Mouse (Mus musculus) common myeloid progenitor, adult 5-6 weeks (primary cell): ENCODE results near the gene Ms4a10. TPM values are rescaled to one million over a fixed set of nuclear protein-coding genes. Genes with fewer than 3 reads are reported as not detected.

Experiments used
- ATAC-seq: replicated peaks from 2 replicates; pipeline ENCODE4 v1.8.0; 2016; ENCODE audit warnings: low read depth, mild to moderate bottlenecking, moderate TSS enrichment, inconsistent platforms; ENCODE audit not compliant: poor library complexity, severe bottlenecking
- total RNA-seq: library from RNA; stranded (forward); fragments of 200-1000, 187-1606 nt; gene quantifications from 2 replicates; pipeline ENCODE4 v1.2.3, GENCODE M21; 2017

Gene Ms4a10
- total RNA-seq, 1 experiment from 2014 or later = not detected

DNA sequence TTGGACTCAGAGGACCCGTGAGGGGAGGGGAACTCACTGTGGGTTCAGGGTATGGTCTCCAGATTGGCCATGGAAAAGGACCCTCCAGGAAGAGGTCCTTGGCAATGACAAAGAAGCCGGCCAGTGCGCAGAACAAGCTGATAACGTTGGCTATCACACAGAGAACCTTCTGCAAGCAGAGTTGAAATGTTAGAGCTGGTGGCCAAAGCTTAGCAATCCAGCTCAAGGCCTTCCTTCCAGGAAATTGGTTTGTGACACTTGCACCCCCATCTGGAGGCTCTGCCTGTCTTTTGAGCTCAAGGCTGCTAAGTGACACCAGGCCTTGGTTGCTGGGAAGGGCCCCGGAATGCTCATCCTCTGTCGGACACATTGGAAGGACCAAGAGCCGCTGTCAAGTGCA lies 8.7 kb downstream of the Ms4a10 start:
- ATAC-seq = no peak

DNA sequence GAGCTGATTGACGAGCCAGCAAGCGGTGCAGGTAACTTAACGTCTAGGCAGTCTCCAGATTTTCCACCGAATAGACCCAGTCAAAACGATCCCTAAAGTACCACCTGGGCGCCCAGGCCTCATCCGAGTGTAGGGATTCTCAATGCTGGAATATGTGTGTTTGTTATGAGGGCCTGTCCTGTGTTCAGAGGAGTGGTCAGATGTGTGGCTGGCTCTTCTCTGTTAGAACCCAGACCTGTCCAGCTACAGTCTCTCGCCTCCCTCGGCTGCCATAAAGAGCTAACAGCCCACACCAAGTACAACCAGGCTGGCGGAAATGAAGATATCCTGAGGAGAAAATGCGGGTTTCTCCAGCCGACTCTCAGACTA lies 14.5 kb downstream of the Ms4a10 start:
- no peak for ATAC-seq

DNA sequence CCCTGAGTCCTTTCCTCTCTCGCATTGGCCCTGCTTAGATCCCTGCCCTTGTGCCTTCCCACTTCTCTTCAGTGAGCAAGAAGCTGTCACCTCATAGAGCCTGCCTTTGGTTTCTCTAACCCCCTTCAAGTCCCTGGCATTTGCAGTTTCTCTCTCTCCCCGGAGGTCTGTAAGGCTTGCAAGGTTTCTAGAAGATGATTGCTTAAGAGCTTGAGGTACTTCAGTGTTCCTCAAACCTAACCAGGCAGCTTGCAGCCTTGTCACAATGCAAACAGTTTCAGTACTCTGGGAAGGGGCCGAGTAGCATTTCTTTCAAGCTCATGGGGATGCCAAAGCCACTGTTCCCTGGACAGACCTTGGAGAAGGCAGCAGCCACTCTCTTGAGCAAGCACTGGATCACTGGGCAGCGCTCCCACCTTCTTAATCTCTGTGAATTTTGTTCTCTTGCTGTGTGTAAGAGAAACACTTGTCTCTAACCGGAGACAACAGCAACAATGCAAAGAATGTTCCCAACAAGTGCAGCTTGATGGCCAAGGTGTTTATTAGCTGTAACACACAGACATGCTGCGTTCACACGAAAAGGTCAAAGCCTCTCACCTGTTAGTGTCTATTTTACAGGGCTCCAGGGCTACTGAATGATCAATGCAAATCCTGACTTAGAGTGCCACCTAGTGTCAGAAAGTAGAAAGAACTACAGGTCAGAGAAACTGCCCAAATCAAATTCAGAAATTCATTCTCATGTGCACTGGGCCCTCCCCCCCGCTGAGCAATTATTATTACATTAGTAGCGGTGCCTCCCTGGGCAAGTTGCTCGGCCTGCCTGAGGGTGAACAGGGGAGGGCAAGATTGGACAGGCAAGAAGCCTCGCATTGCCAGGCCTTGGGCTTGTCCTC lies 15.1 kb downstream of the Ms4a10 start:
- ATAC-seq = peak; percentile 90

DNA sequence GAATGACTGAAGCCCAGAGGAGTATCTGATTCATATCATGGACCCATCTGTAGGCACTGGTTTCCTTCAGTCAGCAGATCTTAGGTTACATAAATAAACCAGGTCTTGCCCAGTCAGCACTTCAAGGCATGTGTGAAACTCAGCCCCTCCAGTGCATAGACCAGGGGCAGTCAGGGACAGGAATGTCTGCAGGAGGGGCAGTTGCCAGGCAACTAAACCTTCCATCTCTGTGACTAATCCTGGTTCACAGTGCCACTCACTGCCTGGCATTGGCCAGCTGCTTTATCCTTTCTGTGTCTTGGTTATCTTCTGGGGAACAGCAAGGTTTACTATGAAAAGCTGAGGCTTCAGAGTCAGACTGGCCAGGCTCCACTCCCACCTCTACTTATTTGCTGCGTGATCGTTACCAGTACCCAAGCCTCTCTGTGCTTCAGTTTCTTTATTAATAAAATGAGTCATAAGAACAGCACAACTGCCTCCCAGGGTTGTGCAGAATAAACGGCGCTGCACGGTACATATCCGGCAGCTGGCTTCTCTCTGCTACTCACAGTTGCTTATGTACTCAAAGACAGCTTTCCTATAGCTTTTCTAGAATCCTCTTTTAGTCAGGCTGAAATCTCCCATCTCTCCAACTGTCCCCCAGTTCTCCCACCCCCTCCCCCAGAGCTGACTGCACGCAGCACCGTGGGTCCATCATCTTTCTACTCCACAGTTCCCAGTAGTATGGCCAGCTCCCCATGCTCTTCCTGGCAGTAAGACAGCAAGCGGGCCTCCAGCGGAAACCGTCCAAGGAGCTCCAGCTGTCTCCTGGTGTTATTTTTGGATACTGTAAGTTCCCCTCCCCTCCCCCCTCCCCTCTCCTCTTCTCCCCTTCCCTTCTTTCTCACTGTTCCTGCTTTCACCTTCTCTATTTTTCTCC lies 22.2 kb downstream of the Ms4a10 start:
- ATAC-seq = no peak

DNA sequence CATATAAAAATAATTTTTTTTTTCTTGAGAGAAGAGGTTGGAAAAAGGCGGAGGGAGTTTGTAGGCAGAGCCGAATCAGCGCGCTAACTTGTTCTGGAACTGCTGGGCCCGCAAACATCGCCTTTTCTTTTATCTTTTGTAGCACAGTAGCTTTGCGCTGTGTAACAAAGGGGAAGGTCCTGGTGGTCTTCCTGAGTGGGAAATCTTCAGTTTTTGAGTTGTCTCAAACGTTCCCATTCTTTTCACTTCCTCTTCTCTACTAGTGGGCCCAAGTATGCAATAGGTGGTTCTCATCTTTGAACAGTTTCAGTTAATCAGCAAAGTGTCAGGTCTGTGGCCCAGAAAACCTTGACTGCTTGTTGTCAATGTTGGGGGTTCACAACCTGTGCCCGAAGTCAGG lies 24.9 kb downstream of the Ms4a10 start:
- no peak; the same call in 1 of the 2 replicates for ATAC-seq

DNA sequence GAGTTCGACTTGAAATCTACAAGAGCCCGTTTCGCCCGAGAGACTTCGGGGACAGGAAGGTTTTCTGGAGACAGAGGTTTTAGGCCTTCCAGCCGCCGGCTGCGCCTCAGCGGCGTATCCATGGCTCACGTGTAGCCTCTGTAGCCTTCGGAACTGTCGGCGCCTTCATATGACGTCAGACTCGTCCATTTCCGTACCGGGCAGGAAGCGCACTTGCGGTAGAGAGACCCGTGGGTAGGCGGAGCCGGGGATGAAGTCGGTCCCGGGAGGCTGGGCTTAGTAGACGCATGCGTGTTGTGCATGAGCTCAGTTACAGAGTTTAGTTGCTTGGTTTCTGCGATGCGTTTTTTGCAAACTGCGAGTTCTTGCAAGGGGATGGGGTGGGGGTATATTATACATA lies 25.4 kb downstream of the Ms4a10 start, which contains the start of gene Ccdc86:
Gene Ccdc86, minus strand, starts transcription at position 155 of the 400 bp plus-strand sequence.
- ATAC-seq = peak; percentile 95

DNA sequence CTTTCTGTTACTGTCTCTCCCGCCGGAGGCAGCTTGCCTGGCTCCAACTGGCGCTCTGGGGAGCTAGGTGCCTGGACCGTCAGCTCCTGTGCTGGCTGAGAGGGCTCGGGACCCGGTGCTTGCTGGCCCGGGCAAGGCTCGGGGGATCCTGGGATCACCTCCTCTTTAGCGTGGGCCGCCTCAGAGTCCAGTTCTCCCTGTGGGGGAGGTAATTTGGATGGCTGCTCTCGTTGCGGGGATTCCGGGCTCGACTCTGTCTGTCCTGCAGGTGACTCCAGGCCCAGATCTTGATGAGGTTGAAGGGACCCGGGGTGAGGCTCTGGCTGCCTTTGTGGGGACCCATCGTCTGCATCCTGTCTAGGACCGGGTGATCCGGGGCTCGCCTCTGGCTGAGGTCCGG lies 26.1 kb downstream of the Ms4a10 start:
- ATAC-seq = 0 out of 2 replicates have a peak, but pooled peaks have one; percentile 5

DNA sequence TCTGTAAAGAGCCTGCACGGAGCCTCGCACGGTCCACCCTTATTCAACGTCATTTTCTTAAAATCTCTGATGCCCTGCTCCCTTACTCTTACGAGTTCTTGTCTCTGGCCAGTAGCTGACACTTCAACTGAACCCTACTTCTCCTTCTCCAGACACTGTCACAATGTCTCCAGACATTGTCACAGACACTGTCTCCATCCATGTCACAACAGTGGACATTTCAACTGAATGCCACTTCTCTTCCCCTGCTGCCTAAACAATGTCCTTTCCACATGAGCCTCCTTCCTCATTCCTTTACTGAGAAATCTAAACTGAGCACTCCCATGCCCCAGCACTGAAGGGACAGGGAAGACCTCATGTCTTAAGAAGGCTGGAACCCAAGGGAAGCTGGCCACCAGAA lies 27.3 kb downstream of the Ms4a10 start:
- ATAC-seq = no peak

DNA sequence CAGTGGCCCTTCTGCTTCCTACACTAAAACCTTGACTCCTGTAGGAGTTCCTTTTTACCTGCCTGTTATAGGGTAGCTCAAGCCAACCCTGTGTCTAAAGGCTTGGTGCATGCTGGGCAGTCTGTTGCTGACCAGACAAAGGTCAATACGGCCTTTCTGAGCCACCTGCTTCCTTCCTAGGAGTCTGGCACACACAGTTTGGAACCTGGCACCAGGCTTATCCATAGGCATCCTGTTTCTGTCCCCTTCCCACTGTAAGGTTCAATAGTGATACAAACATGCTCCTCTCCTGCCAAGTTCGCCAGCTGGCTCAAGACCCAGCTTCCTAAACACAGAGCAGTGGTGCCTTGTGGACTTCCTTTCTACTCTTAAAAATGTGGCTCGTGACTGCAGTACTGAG lies 28.0 kb downstream of the Ms4a10 start:
- ATAC-seq = no peak

DNA sequence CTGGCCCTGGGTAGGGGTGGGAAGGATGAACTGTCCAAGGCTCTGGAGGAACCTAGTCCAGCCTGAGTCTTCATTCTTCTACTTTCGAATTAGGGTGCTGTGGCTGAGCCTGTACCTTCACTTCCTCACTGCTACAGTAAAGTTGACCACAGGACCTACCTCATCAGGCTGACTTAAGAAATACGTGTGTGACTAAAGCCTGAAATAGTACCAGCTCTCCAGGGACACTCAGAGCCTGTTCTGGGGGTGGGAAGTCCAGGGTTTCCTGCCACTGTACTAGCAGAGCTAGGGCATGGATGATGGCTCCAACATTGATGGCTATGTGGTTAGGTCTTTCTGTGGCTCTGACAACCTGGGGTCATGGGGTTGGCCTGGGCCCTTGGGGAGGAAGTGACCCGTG lies 30.5 kb downstream of the Ms4a10 start:
- ATAC-seq = peak; percentile 15; the same call in 1 of the 2 replicates

DNA sequence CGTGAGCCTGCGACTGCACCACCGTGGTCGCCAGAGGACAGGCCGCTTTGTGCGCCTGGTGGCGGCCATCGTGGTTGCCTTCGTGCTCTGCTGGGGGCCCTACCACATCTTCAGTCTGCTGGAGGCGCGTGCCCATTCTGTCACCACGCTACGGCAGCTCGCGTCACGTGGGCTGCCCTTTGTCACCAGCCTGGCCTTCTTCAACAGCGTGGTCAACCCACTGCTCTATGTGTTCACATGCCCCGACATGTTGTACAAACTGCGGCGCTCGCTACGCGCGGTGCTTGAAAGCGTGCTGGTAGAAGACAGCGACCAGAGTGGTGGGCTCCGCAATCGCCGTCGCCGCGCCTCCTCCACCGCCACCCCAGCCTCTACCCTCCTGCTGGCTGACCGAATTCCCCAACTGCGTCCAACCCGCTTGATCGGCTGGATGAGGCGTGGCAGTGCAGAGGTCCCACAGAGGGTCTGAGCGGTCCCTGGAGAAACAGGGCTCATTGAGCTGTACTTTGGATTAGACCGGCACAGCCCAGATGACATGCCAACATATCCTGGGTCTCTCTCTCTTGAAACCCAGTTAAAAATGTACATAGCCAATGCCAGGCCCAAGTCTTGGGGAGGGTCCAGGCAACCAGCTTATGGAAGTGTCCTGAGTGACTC lies 33.5 kb downstream of the Ms4a10 start:
- ATAC-seq = peak; percentile 13; the same call in 1 of the 2 replicates

DNA sequence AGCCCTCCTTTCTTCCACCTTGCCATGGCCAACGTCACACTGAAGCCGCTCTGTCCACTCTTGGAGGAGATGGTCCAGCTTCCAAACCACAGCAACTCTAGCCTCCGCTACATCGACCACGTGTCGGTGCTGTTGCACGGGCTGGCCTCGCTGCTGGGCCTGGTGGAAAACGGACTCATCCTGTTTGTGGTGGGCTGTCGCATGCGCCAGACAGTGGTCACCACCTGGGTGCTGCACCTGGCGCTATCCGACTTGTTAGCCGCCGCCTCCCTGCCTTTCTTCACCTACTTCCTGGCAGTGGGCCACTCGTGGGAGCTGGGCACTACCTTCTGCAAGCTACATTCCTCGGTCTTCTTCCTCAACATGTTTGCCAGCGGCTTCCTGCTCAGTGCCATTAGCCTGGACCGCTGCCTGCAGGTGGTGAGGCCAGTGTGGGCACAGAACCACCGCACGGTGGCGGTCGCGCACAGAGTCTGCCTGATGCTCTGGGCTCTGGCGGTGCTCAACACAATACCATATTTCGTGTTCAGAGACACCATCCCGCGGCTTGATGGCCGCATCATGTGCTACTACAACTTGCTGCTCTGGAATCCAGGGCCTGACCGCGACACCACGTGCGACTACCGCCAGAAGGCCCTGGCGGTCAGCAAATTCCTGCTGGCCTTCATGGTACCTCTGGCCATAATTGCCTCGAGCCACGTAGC lies 34.2 kb downstream of the Ms4a10 start:
- ATAC-seq = peak; percentile 85

DNA sequence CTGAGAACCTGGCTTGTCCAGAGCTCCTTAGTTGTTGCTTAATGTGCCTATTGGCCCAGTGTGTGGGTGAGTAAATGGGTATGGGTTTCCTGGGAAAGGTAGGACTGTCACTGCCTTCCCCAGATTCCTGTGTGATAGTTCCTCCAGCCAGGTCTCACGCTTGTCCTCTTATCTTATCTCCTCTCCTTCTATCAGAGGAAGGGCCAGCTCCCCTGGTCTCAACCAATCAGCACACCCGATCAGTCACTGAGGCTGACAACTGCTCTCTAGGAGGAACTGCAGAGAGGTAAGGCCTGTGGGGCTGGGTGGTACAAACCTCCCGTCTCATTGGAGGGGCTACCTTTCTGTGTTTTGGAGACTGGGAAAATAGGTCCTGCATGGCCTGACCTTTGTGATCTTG lies 35.7 kb downstream of the Ms4a10 start:
- no peak for ATAC-seq

DNA sequence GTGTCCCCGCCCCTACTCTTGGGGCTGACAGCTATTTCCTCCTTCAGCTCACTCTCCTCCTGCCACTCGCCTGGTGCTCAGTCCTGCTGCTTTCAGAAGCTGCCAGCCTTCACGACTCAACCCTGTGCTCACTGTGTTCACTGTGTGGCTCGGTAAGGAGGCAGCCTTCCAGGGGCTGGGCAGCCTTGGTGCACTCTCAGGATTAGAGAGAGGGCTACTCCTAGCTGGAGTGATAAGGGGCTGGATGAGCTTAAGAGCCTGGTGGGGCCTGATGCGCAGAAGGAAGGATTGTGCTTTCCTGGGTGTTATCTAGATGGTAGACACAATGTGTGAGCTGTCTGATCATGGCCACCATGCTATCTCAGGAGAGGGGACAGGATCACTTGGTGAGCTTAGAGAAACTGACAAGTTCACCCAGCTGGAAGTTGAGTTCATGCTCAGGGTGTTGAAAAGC lies 37.3 kb downstream of the Ms4a10 start, which contains the start of gene Ptgdr2:
Gene Ptgdr2, plus strand, starts transcription at position 51 of the 454 bp plus-strand sequence.
- ATAC-seq = no peak

DNA sequence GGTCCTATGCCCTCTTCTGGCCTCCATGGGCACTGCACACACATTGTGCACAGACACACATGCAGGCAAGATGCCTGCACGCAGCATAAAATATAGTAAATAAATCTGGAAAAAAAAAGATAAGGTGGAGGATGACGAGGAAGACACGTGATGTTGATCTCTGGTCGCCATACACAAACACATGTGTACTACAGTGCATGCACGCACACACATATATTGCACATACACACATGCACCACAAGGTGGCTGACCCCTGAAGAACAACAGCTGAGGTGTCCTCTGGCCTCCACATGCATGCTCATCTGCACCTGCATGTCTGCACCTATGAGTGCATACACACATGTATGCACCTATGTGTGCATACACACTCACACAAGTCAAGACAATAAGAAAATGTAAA lies 38.4 kb downstream of the Ms4a10 start:
- no peak for ATAC-seq

DNA sequence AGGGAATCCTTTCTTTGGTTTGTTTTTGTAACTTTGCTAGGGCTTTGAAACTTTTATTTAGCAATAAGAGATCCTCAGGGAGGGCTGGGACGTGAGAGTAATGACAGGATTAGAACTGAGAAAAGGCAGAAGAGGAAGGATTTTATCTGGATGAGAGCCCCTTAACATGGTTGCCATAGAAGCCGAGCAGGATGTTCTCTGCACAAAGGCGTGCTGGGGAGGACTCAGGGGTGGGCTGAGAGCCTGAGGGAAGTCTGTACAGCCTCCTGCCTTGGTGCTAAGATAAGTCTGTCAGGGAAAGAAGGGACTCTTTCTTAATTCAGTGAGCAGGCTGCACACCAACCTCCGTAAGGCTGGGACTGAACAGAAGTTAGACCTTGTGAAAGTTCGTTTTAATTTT lies 39.4 kb downstream of the Ms4a10 start:
- ATAC-seq = no peak

DNA sequence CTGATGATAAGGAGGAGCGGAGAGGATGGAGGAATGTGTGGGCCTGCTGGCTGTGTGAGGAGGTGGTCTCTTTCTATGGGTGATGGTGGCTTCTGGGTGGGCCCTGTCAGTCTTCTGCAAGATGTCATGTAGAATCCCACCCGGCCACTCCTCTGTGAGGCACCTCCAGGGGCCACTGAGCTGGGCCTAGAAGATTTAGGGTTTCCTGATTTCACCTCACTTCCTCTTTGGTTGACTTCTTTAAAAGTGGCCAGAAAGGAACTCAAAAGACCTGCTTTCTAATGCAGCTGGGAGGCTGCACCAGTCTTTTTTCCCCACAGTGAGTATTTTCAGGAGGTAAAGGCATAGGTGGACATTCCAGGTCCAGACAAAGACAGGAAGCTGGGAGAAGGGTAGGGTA lies 43.8 kb downstream of the Ms4a10 start:
- 0 out of 2 replicates have a peak, but pooled peaks have one; percentile 50 for ATAC-seq

DNA sequence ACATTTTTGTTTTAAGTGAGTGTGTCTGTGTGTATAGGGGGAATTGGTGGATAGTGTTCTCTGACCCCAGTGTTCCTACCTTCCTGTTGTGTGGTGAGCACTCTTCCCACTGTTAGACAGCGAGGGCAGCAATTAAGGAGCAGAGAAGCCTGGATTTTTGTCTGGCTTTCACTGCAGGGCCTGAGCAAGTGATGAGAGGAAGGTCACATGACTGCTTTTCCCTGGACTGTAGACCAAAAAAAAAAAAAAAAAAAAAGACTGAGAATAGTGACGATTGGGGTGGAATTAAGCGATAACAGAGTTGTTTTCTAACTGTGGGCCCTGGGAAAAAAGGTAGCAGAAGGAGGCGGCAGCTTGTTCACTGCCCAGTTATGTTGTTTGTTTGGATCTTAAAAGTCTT lies 47.8 kb downstream of the Ms4a10 start:
- ATAC-seq = no peak

DNA sequence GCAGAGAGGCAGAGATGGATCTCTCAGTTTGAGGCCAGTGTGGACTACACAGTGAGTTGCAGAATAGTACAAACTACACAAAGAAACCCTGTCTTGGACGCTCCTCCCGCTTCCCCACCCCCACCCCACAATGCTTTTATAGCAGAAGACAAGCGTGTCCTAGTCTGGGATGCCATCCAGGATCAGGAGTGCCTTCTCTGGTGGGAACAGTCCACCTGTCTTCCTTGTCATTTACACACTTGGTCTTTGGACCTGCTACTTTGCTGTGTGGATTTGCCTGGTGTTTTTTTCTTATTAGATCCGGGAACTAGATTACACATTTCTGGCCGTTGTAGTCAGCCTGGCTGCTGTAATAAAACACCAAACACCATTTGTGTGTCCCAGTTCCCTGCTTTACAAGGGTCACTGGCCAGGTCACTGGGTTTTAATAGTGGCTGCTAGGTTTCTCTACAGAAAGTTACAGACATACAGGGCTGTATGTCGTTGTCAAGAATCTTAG lies 48.3 kb downstream of the Ms4a10 start:
- no peak for ATAC-seq
